Mouse (Mus musculus) gastrocnemius, adult 2 months (tissue): ENCODE data around the gene Acot7. TPM values are rescaled to one million over a fixed set of nuclear protein-coding genes. Genes with fewer than 3 reads are reported as not detected.
A peak's percentile ranks its signal among the peaks of the same experiment; 100 is the strongest.

Experiments used
- DNase-seq: peaks from one replicate; pipeline ENCODE4 v3.0.0; 2022
- H3K27ac ChIP-seq: fragments of 200-600 bp; 2 replicates; pipeline ENCODE4 v1.8.1; 2022; ENCODE audit warnings: mild to moderate bottlenecking
- H3K4me3 ChIP-seq: fragments of 200-600 bp; 2 replicates; pipeline ENCODE4 v1.8.1; 2022; ENCODE audit warnings: mild to moderate bottlenecking, moderate library complexity
- CTCF ChIP-seq: fragments of 200-600 bp; IDR thresholded peaks from 2 replicates; pipeline ENCODE4 v1.8.1; 2022; ENCODE audit warnings: antibody characterized with exemption, mild to moderate bottlenecking, moderate library complexity
- intact Hi-C: fragments of 180-260 bp; cut with DNase I; formaldehyde crosslinking; loops from one replicate; pipeline ENCODE4 v1.15.1; 2025
- long read RNA-seq, 2 experiments: library from polyadenylated mRNA; stranded (forward); transcript quantifications; one replicate each; pipeline ENCODE4 v2.0.0; 2021
- total RNA-seq, 2 experiments: library from RNA; stranded (reverse); gene quantifications; 2 replicates each; pipeline ENCODE4 v1.2.3; 2021

Acot7 gene
- 10 to 100 TPM; 12.7 to 22.8 TPM for total RNA-seq
- long read RNA-seq, experiment 1, transcript Acot7-202 (9 exons, 1,457 nt): major isoform, 20 of 26 reads
- long read RNA-seq, experiment 1, partial matches to known transcripts: 2 of 26 reads
- long read RNA-seq, experiment 1, other reads (novel, unspliced or antisense): 4 of 26 reads
- long read RNA-seq, experiment 2, transcript Acot7-202 (9 exons, 1,457 nt): major isoform, 21 of 32 reads
- long read RNA-seq, experiment 2, partial matches to known transcripts: 5 of 32 reads
- long read RNA-seq, experiment 2, other reads (novel, unspliced or antisense): 6 of 32 reads

DNA sequence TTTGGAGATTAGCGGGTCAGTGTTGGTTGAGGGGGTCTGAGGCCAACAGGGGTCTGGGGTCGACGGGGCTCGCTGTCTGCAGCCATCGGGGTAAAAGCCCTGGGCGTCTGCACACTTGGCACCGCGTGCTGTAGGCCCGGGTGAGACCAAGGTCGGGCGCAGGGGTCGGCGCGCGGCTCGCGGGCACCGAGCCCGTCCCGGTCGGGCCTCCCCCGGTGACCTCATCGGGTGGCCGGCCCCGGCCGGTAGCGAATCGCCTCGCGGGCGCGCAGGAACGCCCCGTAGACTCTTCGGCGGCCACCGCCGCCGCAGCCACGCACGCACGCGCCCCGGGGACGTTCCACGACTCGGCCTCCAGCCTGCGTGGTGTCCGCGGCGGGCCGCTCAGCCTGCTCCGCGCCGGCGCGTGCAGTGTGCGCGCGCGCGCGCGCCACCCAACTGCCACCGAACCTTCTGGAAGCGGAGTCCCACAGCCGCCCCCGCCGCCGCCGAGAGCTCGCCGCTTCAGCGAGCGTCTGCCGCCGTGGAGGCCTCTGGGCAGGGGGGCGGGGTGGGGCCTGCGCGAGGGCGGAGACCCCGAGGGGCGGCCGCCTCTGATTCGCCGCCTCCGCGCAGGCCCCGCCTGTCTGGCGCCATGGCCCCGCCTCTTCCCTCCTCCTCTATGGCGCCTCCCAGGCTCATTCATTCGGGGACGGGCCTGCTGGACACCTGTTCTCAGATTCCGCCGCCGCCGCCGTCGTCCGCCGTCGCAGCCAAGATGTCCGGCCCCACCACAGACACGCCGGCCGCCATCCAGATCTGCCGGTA, at the start of gene Acot7:
Acot7 (plus strand) TSS at position 598 of the 807 bp plus-strand sequence.
- H3K27ac ChIP-seq: peak within 1 kb of the TSS; percentile 94
- TF ChIP-seq CTCF: no peak
- DNase-seq: peak; percentile 96
- H3K4me3 ChIP-seq: peak within 1 kb of the TSS; percentile 83
- intact Hi-C loops: no loop called here

GRCm38 (mm10) chr4:152128784-152129183, 49.1 kb upstream of the Acot7 start:
- no peak for DNase-seq
- Histone ChIP-seq H3K27ac (no peak overlapping the region), H3K4me3 (no peak overlapping the region)
- TF ChIP-seq CTCF: no peak
- intact Hi-C loops: loop anchor here (5.0 kb wide), 1 partner anchor 1761 kb away; no protein-coding TSS in a partner anchor

DNA sequence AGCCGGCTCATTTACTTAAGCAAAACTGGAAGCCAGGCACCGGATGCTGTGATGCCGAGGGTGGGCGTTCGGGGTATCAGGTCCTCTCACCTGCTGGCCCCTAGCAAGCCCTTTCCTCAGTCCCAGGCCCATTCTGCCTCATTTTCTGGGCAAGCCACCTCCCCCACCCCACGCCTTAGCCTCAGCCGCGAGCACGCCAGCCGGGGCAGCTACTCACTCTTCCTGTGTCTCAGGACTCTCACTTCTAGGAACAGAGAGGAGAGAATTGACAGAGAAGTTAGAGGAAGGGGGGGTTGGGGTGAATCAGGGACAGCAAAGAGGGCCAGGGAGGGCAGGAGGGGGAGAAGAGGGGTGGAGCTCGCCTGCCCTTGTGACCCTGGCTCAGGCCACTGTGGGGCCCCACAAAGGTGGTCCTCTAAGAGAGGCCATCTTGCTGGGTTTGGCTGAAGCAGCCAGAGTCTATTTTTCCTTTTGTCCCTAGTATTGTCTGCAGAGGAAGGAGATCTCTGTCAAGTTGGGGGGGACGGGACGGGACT, 48.5 kb upstream of the Acot7 start:
- DNase-seq: no peak
- intact Hi-C loops: loop anchor here (5.0 kb wide), 1 partner anchor 1762 kb away; no protein-coding TSS in a partner anchor
- no peak overlapping the region for H3K27ac ChIP-seq
- H3K4me3 ChIP-seq: no peak overlapping the region
- no peak for TF ChIP-seq CTCF

DNA sequence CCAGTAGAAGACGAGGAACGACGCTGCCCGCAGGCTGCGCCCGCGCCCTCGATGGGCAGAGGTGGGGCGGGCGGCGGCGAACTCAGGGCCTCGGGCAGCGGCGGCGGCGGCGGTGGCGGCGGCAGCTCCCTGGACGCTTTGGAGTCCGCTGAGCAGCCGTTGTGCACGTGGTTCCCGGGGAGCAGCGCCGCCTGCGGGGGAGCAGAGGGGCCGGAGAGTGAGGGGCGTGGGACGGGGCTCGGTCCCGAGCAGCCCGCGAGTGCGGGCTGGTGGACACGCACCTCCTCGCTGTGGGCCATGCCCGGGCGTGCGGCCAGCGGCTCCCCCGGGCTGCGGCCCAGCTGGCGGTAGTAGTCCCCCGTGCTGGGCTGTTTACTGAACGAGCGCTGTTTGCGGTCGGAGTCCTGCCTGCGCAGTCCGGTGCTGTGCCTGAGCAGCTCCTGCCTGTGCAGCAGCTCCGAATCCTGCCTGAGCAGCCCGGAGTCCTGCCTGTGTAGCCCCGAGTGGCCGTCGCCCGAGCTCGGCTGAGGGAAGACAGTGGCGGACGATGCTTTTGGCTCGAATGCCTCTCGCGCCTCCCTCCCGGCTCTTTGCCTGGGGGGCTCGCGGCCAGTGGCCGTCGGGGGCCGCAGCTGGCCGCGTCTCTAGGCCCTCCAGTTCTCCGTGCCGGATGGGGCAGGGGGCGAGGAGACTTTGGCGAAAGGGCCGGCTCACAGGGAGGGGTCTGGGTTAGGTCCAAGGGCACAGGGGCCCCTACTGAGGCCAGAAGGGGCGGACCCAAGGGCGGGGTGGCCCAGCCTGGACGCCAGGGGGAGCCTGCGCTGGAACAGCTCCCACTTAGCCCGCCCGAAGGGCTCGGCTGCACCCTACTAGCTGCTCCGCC, 46.9 kb upstream of the Acot7 start:
- peak; percentile 56 for TF ChIP-seq CTCF
- intact Hi-C loops: no loop called here
- DNase-seq: peak; percentile 79

GRCm38 (mm10) chr4:152131809-152132771, 45.8 kb upstream of the Acot7 start:
- Histone ChIP-seq H3K27ac (peak overlapping the region; percentile 71; the same call in 1 of the 2 replicates), H3K4me3 (peak overlapping the region; percentile 74)
- intact Hi-C loops: no loop called here
- DNase-seq: no peak
- TF ChIP-seq CTCF: no peak

More for the DNA sequence above, 46.9 kb upstream of the Acot7 start:
- Histone ChIP-seq H3K4me3 (peak overlapping the region; percentile 74), H3K27ac (peak overlapping the region; percentile 71)

DNA sequence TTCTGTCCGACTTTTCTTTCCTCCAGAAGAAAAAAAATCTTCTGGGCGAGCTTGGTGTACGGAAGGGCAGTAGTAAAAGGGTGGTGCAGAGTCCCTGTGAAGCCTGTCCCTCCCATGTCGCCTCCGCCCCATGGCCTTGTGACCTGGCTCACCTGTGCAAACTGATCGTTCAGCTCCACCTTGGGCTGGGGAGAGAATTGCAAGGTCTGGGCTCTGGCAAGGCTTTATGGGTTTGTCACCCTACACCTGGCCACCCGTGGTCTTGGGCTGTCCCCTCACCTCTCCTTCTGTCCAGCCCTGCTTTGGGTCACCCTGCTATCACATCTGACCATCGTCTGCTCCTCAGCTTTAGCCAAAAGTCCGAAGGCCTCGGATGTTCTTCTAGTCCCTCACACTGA, 45.2 kb upstream of the Acot7 start:
- no peak for TF ChIP-seq CTCF
- H3K4me3 ChIP-seq: no peak overlapping the region
- intact Hi-C loops: no loop called here
- DNase-seq: no peak
- no peak overlapping the region for H3K27ac ChIP-seq

DNA sequence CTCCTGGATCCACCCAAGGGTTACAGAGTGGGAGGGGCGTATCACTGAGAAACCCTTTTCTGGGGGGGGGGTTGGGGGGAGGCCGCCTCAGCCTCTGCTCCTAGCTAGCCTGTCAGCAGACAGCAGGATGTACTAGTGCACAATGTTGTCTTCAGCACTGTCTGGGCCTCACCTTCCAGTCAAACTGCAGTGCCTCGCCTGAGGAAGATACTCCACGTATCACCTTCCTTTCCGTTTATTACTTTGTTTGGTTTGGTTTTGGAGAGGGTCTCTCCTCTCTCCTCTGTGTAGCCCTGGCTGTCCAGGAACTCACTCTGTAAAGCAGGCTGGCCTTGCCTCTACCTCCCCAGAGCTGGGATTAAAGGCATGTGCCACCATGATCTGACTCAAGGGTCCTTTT, 44.7 kb upstream of the Acot7 start:
- DNase-seq: no peak
- Histone ChIP-seq H3K27ac (no peak overlapping the region), H3K4me3 (no peak overlapping the region)
- intact Hi-C loops: no loop called here
- TF ChIP-seq CTCF: no peak

DNA sequence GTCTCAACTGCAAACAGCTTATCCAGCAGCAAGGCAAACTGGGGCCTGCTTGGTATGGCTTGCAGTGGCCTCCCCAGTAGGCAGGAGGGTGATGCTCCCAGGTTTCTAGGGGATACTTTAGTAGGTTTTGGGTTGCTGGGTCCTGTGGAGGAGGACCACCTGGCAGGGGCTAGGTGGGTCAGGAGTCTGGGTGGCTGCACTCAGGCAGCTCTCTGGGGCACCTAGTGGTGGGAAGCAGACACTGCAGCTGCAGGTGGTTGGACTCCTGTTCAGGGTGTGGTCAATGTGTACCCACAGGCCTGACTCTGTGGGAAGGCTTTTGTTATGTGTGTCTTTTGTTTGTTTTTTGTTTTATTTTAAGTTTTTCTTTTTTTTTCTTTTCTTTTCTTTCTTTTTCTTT, 43.4 kb upstream of the Acot7 start:
- TF ChIP-seq CTCF: peak; percentile 84
- H3K4me3 ChIP-seq: no peak overlapping the region
- DNase-seq: peak; percentile 67
- intact Hi-C loops: no loop called here
- H3K27ac ChIP-seq: no peak overlapping the region

GRCm38 (mm10) chr4:152135363-152135762, 42.6 kb upstream of the Acot7 start:
- Histone ChIP-seq H3K27ac (no peak overlapping the region), H3K4me3 (no peak overlapping the region)
- no peak for TF ChIP-seq CTCF
- DNase-seq: no peak
- intact Hi-C loops: no loop called here

- Histone ChIP-seq H3K27ac (no peak overlapping the region), H3K4me3 (no peak overlapping the region)
- intact Hi-C loops: no loop called here
- no peak for DNase-seq
- peak; percentile 77 for TF ChIP-seq CTCF
Measured at GRCm38 (mm10) chr4:152136112-152136875, 41.6 kb upstream of the Acot7 start.

- intact Hi-C loops: no loop called here
- TF ChIP-seq CTCF: no peak
Measured at GRCm38 (mm10) chr4:152136876-152137250, 41.1 kb upstream of the Acot7 start.

More at GRCm38 (mm10) chr4:152136876-152137250, 41.1 kb upstream of the Acot7 start:
- Histone ChIP-seq H3K4me3 (no peak overlapping the region), H3K27ac (no peak overlapping the region)
- DNase-seq: no peak
